Mouse (Mus musculus): ENCODE results near the gene Fbxw13.
"Not testable (repeated sequence)": the region's sequence is repeated elsewhere in the genome, so short reads cannot be mapped to it uniquely, and the experiment has no call there.

Fbxw13 gene

GRCm38 (mm10) chr9:109195875-109196274 lies at the start of gene Fbxw13:
Fbxw13 (minus strand) TSS chr9:109195975.
- DNase-seq (ENCODE audit: low read depth in 2 of 2, low spot score in 2 of 2): not testable (repeated sequence)

- no peak for DNase-seq (ENCODE audit: low read depth in 2 of 2, low spot score in 2 of 2)
These were observed 38.9 kb upstream of the Fbxw13 start, which contains the start of gene Fbxw20 for GRCm38 (mm10) chr9:109234654-109235053. Fbxw20 (minus strand) TSS chr9:109234754.

GRCm38 (mm10) chr9:109218449-109218848 lies 22.7 kb upstream of the Fbxw13 start:
- no peak for DNase-seq (ENCODE audit: low read depth in 2 of 2, low spot score in 2 of 2)

GRCm38 (mm10) chr9:109201347-109201746 lies 5.6 kb upstream of the Fbxw13 start:
- not testable (repeated sequence) for DNase-seq (ENCODE audit: low read depth in 2 of 2, low spot score in 2 of 2)

- no peak for DNase-seq (ENCODE audit: low read depth in 2 of 2, low spot score in 2 of 2)
These were observed 4.6 kb upstream of the Fbxw13 start for GRCm38 (mm10) chr9:109200349-109200748.

GRCm38 (mm10) chr9:109199353-109199752 lies 3.6 kb upstream of the Fbxw13 start:
- no peak for DNase-seq (ENCODE audit: low read depth in 2 of 2, low spot score in 2 of 2)

- no peak for DNase-seq (ENCODE audit: low read depth in 2 of 2, low spot score in 2 of 2)
These were observed 18.6 kb downstream of the Fbxw13 start for GRCm38 (mm10) chr9:109177208-109177607.

GRCm38 (mm10) chr9:109176301-109176700 lies 19.5 kb downstream of the Fbxw13 start:
- no peak for DNase-seq (ENCODE audit: low read depth in 2 of 2, low spot score in 2 of 2)

- DNase-seq (ENCODE audit: low read depth in 2 of 2, low spot score in 2 of 2): no peak
These were observed 28.5 kb downstream of the Fbxw13 start for GRCm38 (mm10) chr9:109167316-109167715.

- no peak for DNase-seq (ENCODE audit: low read depth in 2 of 2, low spot score in 2 of 2)
These were observed 33.8 kb downstream of the Fbxw13 start, which contains the start of gene Fbxw21 for GRCm38 (mm10) chr9:109161941-109162340. Fbxw21 (minus strand) TSS chr9:109162041.

- DNase-seq (ENCODE audit: low read depth in 2 of 2, low spot score in 2 of 2): peak; percentile 10 to 21
These were observed 55.4 kb downstream of the Fbxw13 start for GRCm38 (mm10) chr9:109140414-109140813.

GRCm38 (mm10) chr9:109130076-109130475 lies 65.7 kb downstream of the Fbxw13 start:
- DNase-seq (ENCODE audit: low read depth in 2 of 2, low spot score in 2 of 2): no peak

Measured in CD8-positive naive resting alpha-beta T cell, adult 2 months (primary cell).